Mouse (Mus musculus): Measurements from ENCODE around the gene Oas1d. TPM values are rescaled to one million over a fixed set of nuclear protein-coding genes. Genes with fewer than 3 reads are reported as not detected.
"Not testable (repeated sequence)": the region's sequence is repeated elsewhere in the genome, so short reads cannot be mapped to it uniquely, and the experiment has no call there.

Gene Oas1d
- total RNA-seq, 1 experiment from 2014 or later = not detected

GRCm38 (mm10) chr5:120895231-120895900, 19.0 kb upstream of the Oas1d start:
- no peak for ATAC-seq (replicated peaks; ENCODE audit: insufficient number of reproducible peaks, low FRiP score, low TSS enrichment, poor library complexity, severe bottlenecking)

- ATAC-seq (replicated peaks; ENCODE audit: insufficient number of reproducible peaks, low FRiP score, low TSS enrichment, poor library complexity, severe bottlenecking) = no peak
Measured at GRCm38 (mm10) chr5:120898307-120898706, 16.0 kb upstream of the Oas1d start.

GRCm38 (mm10) chr5:120898726-120899125, 15.6 kb upstream of the Oas1d start:
- ATAC-seq (replicated peaks; ENCODE audit: insufficient number of reproducible peaks, low FRiP score, low TSS enrichment, poor library complexity, severe bottlenecking) = no peak

GRCm38 (mm10) chr5:120900666-120901065, 13.7 kb upstream of the Oas1d start:
- ATAC-seq (replicated peaks; ENCODE audit: insufficient number of reproducible peaks, low FRiP score, low TSS enrichment, poor library complexity, severe bottlenecking) = no peak

- ATAC-seq (replicated peaks; ENCODE audit: insufficient number of reproducible peaks, low FRiP score, low TSS enrichment, poor library complexity, severe bottlenecking) = no peak
Measured at GRCm38 (mm10) chr5:120902056-120902455, 12.3 kb upstream of the Oas1d start.

DNA sequence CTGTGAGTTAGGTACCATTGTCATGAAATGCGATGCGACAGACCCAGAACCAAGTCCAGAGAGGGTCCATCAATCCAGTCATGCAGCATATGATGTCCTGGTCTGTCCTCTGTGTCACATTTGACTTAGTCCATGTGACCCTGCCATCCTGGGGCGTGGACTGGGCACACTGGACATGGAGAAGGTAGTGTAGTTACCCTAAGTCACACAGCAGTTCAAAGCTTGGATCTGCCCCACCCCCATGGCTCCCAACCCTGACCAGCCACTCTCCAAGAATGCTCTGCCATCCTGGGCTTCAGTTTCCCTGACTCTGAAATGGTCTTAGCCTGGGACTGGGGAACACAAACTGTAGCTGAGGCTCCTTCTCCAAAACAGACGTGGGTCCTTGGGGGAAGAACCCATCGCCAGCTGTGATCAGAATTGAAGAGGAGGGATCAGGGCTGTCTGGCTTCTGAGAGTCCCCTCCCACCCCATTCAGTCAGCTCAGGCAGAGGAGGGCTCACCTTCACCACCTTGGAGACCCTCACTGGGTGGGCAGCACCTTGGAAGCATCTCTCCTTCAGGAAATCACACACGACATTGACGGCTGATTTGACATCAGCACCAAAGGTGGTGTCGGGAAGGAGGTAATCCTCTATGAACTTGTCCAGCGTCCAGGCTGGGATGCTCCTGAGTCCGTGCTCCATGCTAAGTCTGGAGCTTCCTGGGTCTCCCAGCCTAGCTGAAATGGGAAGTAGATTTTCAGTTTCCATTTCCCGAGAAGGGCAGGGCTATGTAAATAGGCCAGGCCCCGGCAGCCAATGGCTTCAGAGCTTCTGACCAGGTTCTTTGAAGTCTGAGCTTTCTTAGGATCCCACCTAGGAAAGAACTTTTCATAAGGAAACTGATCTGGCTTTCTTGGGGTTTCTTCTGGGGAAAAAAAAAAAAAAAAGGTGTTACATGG, 7.3 kb upstream of the Oas1d start, which contains the start of gene Oas1a:
Oas1a (minus strand) TSS at position 731 of the 943 bp plus-strand sequence.
- ATAC-seq (replicated peaks; ENCODE audit: insufficient number of reproducible peaks, low FRiP score, low TSS enrichment, poor library complexity, severe bottlenecking) = peak; percentile 50

DNA sequence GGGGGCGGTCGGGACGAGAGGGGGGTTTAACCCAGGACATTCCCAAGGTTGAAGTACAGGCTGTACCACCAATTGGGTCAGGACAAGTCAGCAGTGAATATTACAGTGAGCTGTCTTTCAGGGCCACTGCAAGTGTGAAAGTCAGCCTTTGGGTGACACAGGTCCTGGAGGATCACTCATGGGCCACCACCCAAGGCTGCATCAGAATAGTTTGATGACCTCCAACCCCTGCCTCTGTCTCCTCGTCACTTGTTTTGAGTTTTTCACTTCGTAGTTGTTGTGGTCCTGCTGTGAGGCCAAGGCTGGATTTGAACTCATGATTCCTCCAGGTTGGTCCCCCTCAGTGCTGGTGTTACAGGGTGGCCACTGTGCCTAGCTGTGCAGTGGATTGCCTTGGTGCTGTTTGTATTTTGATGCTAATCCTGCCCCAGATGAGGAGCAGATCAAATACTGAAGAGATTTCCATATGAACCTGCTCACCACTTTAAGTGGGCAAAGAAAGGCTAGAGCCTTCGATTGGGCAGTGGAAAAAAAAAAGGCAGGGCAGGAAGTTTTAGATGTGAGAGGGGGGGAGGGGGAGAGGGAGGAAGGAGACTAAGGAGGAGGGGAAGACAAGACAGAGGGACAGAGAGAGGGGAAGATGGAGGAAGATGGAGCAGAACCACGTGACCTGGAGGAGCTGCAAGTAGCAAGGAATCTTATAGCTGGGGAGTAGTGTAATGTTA, 6.0 kb upstream of the Oas1d start:
- no peak for ATAC-seq (replicated peaks; ENCODE audit: insufficient number of reproducible peaks, low FRiP score, low TSS enrichment, poor library complexity, severe bottlenecking)

DNA sequence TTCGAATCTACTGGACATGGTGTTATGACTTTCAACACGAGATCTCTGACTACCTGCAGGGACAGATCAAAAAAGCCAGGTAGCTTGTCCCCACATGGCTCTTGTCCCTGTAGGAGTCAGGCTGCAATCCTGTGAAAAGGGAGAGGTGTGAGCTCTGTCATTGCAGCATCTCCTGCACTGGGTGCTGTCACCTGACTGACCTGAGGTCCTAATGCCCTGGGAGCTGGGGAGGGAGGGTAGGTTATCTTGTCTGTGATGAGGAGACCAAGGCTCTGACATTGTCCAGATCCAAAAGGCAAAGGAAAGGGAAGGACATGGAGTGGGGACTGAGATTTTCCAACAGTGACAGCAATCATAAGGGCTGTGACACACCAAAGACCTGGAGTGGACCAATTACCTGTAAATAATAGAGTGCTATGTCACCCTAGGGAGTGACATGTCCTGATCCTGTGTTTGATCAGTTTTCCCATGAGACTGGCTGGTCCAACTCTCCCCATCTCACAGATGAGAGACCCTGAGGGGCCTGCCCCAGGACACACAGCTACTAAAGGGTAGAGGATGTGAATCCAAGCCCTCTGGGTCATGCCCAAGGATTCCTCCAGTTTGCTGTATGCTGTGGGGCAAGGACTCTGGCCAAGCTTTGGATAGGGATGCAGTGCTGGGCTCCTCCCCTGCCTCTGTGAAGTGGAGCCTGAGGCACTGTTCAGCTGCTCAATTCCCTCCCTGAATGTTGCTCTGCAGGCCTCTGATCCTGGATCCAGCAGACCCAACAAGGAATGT, 5.0 kb downstream of the Oas1d start:
- ATAC-seq (replicated peaks; ENCODE audit: insufficient number of reproducible peaks, low FRiP score, low TSS enrichment, poor library complexity, severe bottlenecking) = not testable (repeated sequence)

GRCm38 (mm10) chr5:120920296-120920695, 6.0 kb downstream of the Oas1d start:
- ATAC-seq (replicated peaks; ENCODE audit: insufficient number of reproducible peaks, low FRiP score, low TSS enrichment, poor library complexity, severe bottlenecking) = no peak

DNA sequence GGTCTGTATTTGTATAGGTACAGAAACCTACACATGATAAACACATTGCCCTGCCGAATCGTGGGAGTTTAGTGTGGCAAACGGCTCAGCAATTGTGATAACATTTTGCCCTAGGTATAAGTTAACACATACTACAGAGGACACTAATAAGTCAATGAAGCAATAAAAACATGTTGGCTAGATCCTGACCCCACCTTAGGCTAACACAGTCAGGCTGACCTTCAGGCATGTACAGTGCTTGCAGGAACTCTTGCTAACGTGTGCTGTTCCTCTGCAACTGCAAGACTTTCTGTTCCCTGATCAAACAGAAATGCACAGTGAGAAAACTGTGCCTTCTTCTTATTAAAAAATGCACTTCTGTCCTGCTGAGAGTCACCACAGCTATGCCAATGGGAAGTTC, 9.6 kb downstream of the Oas1d start:
- no peak for ATAC-seq (replicated peaks; ENCODE audit: insufficient number of reproducible peaks, low FRiP score, low TSS enrichment, poor library complexity, severe bottlenecking)

DNA sequence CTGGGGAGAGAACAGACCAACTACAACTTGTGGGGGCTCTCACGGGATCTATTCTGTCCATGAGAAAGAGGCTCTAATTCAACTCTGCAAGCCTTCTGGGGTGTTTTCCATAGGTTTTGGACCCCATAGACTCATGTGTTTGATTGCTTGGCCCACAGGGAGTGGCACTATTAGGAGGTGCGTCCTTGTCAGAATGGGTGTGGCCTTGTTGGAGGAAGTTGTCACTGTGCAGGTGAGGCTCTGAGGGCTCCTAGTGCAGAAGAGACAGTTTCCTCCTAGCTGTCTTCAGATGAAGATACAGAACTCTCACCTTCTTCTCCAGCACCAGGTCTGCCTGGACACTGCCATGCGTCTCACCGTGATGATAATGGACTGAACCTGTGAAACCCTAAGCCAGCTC, 10.2 kb downstream of the Oas1d start:
- not testable (repeated sequence) for ATAC-seq (replicated peaks; ENCODE audit: insufficient number of reproducible peaks, low FRiP score, low TSS enrichment, poor library complexity, severe bottlenecking)

DNA sequence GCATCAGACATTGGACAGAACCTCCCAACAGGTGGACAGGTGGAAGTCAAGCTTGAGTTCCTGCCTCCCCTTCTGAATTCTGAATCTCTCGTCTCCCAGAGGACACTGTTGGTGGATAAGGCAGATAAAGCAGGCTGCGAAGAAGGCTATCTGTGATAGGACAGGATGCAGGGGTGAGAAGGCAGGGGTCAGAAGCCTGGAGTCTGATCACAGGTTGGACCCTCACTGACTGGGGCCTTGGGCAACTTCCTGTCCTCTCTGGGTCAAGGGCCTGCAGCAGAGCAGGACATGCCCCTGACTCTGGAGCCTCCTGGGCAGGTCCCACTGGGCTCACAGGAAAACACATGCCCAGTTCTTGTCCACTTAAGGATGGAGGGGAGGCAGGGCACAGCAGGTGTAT, 12.0 kb downstream of the Oas1d start:
- not testable (repeated sequence) for ATAC-seq (replicated peaks; ENCODE audit: insufficient number of reproducible peaks, low FRiP score, low TSS enrichment, poor library complexity, severe bottlenecking)

- ATAC-seq (replicated peaks; ENCODE audit: insufficient number of reproducible peaks, low FRiP score, low TSS enrichment, poor library complexity, severe bottlenecking) = no peak
Measured at GRCm38 (mm10) chr5:120927036-120927435, 12.7 kb downstream of the Oas1d start.

DNA sequence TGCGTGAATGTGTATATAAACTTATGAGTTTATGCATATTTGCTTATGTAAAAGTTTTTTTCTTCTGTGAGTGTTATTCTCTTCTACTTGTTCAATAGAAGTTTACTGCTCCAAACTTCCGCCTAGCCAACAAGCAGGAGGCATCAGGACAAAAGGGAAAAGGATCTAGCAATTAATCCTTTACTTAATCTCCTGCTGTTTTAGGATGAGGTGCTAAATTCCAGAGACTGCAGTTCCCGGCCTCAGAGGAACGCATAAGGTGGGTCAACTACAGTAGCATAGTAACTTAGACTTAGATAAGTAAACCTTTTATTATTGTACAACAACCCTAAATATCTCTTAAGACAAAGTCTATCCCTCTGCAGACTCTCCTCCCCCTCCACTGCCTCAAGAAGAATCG, 19.6 kb downstream of the Oas1d start:
- no peak for ATAC-seq (replicated peaks; ENCODE audit: insufficient number of reproducible peaks, low FRiP score, low TSS enrichment, poor library complexity, severe bottlenecking)

DNA sequence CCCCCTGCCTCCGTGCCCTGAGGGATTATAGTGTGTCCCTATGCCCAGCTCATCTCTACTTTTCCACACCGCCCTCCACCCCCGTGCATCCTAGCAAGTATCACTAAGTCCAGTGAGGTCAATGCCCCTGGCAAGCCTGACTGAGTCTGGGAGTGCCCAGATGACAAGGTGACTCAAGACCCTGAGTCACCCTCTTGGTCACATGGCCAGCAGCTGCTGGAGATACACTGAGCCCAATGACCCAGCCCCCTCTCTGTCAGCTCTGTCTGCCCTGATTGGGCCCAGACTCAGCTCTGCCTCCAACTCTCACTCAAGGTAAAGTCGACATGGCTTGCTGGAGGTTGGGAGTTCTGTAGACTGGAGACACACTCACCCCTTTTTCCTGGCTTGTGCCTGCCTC, 23.5 kb downstream of the Oas1d start:
- no peak for ATAC-seq (replicated peaks; ENCODE audit: insufficient number of reproducible peaks, low FRiP score, low TSS enrichment, poor library complexity, severe bottlenecking)

DNA sequence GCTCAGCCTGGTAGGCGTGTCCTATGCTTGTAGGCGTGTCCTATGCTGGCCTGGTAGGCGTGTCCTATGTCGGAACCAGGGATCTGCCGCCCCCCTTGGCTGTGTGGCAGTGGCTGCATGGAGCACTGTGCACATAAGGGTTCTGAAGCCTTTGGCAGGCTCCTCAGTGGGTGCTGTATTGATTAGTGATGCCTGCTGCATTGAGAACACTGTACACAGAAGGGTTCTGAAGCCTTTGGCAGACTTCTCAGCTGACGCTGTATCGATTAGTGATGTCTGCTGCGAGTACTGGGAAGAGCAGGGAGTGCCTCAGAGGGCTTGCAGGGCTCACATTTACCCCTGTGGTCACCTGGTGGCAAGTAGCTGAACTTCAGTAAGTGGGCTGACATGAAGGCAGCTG, 24.2 kb downstream of the Oas1d start:
- no peak for ATAC-seq (replicated peaks; ENCODE audit: insufficient number of reproducible peaks, low FRiP score, low TSS enrichment, poor library complexity, severe bottlenecking)

GRCm38 (mm10) chr5:120942076-120942475, 27.7 kb downstream of the Oas1d start:
- no peak for ATAC-seq (replicated peaks; ENCODE audit: insufficient number of reproducible peaks, low FRiP score, low TSS enrichment, poor library complexity, severe bottlenecking)

DNA sequence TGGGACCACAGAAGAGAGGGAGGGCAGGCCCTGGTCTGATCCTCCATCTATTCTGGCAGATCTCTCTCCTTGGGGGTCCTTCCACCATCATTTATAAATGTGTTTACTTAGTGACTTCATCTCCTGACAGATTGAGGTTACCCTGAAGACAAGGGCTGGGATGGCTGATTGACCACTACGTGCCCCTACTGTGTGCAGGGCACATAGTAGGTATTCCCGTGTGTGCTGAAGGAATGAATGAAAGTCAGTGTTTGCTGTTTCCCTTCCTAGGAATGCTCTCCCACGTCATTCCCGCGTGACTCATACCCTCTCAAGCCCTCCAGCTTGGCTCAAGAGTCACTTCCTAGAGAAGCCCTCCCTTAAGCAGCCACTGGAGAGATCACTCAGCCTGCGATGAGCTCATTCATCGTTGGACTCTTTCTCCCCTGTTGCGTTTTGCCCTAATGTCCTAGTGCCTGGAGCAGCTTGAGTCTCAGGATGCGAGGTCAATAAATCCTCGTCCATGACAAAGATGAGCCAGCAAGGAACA, 38.0 kb downstream of the Oas1d start:
- no peak for ATAC-seq (replicated peaks; ENCODE audit: insufficient number of reproducible peaks, low FRiP score, low TSS enrichment, poor library complexity, severe bottlenecking)

Data from monocyte, adult 5-6 weeks (primary cell).